Mouse (Mus musculus) heart, adult 2 months (tissue): ENCODE data around the gene Mdfic. TPM values are rescaled to one million over a fixed set of nuclear protein-coding genes. Genes with fewer than 3 reads are reported as not detected.
A peak's percentile ranks its signal among the peaks of the same experiment; 100 is the strongest.
"Not testable (repeated sequence)": the region's sequence is repeated elsewhere in the genome, so short reads cannot be mapped to it uniquely, and the experiment has no call there.

ENCODE experiments used
- DNase-seq, 2 experiments: peaks; one replicate each; pipeline ENCODE4 v3.0.0; 2021
- H3K27ac ChIP-seq: fragments of 200-600 bp; 2 replicates; pipeline ENCODE4 v1.8.1; 2022
- H3K27me3 ChIP-seq: fragments of 200-500 bp; 2 replicates; pipeline ENCODE4 v1.6.1; 2012; ENCODE audit warnings: mild to moderate bottlenecking, low read length, inconsistent platforms, mixed read lengths; ENCODE audit not compliant: control insufficient read depth, insufficient read depth
- H3K36me3 ChIP-seq: fragments of 200-500 bp; 2 replicates; pipeline ENCODE4 v1.6.1; 2012; ENCODE audit warnings: low read length, inconsistent platforms; ENCODE audit not compliant: control insufficient read depth, insufficient read depth
- H3K4me1 ChIP-seq: fragments of 200-500 bp; 2 replicates; pipeline ENCODE4 v1.6.1; 2011; ENCODE audit warnings: low read length; ENCODE audit not compliant: control insufficient read depth, insufficient read depth
- H3K4me3 ChIP-seq: fragments of 200-600 bp; 2 replicates; pipeline ENCODE4 v1.8.1; 2022
- H3K79me2 ChIP-seq: fragments of 200-500 bp; replicated peaks from 2 replicates; pipeline ENCODE4 v1.6.1; 2012; ENCODE audit warnings: mild to moderate bottlenecking, inconsistent platforms, low read length, moderate library complexity, mixed read lengths; ENCODE audit not compliant: control insufficient read depth, insufficient read depth
- H3K9ac ChIP-seq: fragments of 200-500 bp; 2 replicates; pipeline ENCODE4 v1.6.1; 2012; ENCODE audit warnings: low read depth, mild to moderate bottlenecking, control low read depth, inconsistent platforms, low read length, mixed read lengths
- CTCF ChIP-seq: fragments of 200-600 bp; IDR thresholded peaks from 2 replicates; pipeline ENCODE4 v1.8.1; 2022; ENCODE audit warnings: antibody characterized with exemption, mild to moderate bottlenecking, moderate library complexity
- EP300 ChIP-seq: fragments of 200-500 bp; IDR thresholded peaks from 2 replicates; pipeline ENCODE4 v1.6.1; 2011; ENCODE audit warnings: low read depth, low read length, control low read depth; ENCODE audit not compliant: insufficient read depth
- POLR2A ChIP-seq: fragments of 200-500 bp; IDR thresholded peaks from 2 replicates; pipeline ENCODE4 v1.6.1; 2011; ENCODE audit warnings: mild to moderate bottlenecking, low read depth, low read length, control low read depth; ENCODE audit not compliant: insufficient read depth
- WGBS: fragments of 180-500 bp; shearing (Covaris S2); methylation state at CpG from one replicate; pipeline ENCODE4 v1.1.7; 2018; 5-methylcytosine and 5-hydroxymethylcytosine counted together
- intact Hi-C: fragments of 180-260 bp; cut with DNase I; formaldehyde crosslinking; loops from one replicate; pipeline ENCODE4 v1.15.1; 2025
- polyA plus RNA-seq: library from polyadenylated mRNA; depleted of rRNA; stranded (reverse); fragments of >200 nt; gene quantifications from 2 replicates; pipeline ENCODE4 v1.2.3, GENCODE M21; 2012
- total RNA-seq, 2 experiments: library from RNA; stranded (reverse); gene quantifications; 2 replicates each; pipeline ENCODE4 v1.2.3; 2021

The Mdfic gene
- total and polyA plus RNA-seq, 3 experiments, result 5.3 to 15.3 (median 14.5) TPM

- intact Hi-C loops, result loop anchor here (5.0 kb wide), 1 partner anchor 43 kb away; no protein-coding TSS in a partner anchor
- no peak overlapping the region for H3K4me3 ChIP-seq
These were observed 5.2 kb upstream of the Mdfic start for GRCm38 (mm10) chr6:15714996-15715844.

GRCm38 (mm10) chr6:15719919-15720318, 542 bp upstream of the Mdfic start:
- no peak overlapping the region for H3K9ac ChIP-seq
- H3K36me3 ChIP-seq, result peaks cover 14% of the 10 kb centered on the region
- no peak overlapping the region for H3K27ac ChIP-seq
- peaks cover 2% of the 10 kb centered on the region; the same call in 1 of the 2 replicates for H3K79me2 ChIP-seq
- H3K4me1 ChIP-seq, result peaks cover 9% of the 10 kb centered on the region
- no peak for DNase-seq
- TF ChIP-seq POLR2A, result no peak
- H3K4me3 ChIP-seq, result no peak overlapping the region
- intact Hi-C loops, result loop anchor here (2.0 to 5.0 kb wide), 3 partner anchors 27 to 71 kb away; no protein-coding TSS in a partner anchor
- 94% methylated on average over 6 of the region's 6 CpGs for WGBS
- H3K27me3 ChIP-seq, result no peaks in the 10 kb centered on the region

More at GRCm38 (mm10) chr6:15714996-15715844, 5.2 kb upstream of the Mdfic start:
- Histone ChIP-seq H3K36me3 (no peaks in the 10 kb centered on the region), H3K27me3 (no peaks in the 10 kb centered on the region), H3K27ac (no peak overlapping the region), H3K9ac (no peak overlapping the region), H3K79me2 (no peaks in the 10 kb centered on the region), H3K4me1 (no peaks in the 10 kb centered on the region)
- 65% methylated on average over 2 of the region's 2 CpGs for WGBS
- no peak for TF ChIP-seq EP300
- no peak for TF ChIP-seq POLR2A
- TF ChIP-seq CTCF, result no peak
- DNase-seq, result no peak

GRCm38 (mm10) chr6:15720818-15721715, 606 bp downstream of the Mdfic start:
- peak overlapping the region; percentile 94 for H3K9ac ChIP-seq
- H3K4me1 ChIP-seq, result peaks cover 9% of the 10 kb centered on the region
- intact Hi-C loops, result loop anchor here (2.0 kb wide), 2 partner anchors 26 to 70 kb away; no protein-coding TSS in a partner anchor
- H3K79me2 ChIP-seq, result peaks cover 2% of the 10 kb centered on the region; the same call in 1 of the 2 replicates
- DNase-seq, result peak; percentile 85
- H3K4me3 ChIP-seq, result peak overlapping the region; percentile 91
- no peaks in the 10 kb centered on the region for H3K27me3 ChIP-seq
- peak overlapping the region; percentile 88 for H3K27ac ChIP-seq
- H3K36me3 ChIP-seq, result peaks cover 18% of the 10 kb centered on the region
- under 1% methylated on average over 60 of the region's 60 CpGs for WGBS
- TF ChIP-seq CTCF, result no peak
- TF ChIP-seq EP300, result 0 out of 2 replicates have a peak, but pooled peaks have one; percentile 30
- TF ChIP-seq POLR2A, result peak; percentile 63

GRCm38 (mm10) chr6:15721716-15722031, 1.2 kb downstream of the Mdfic start:
- peak overlapping the region; percentile 94 for H3K9ac ChIP-seq
- peaks cover 10% of the 10 kb centered on the region for H3K4me1 ChIP-seq
- TF ChIP-seq CTCF, result no peak
- TF ChIP-seq EP300, result no peak
- TF ChIP-seq POLR2A, result no peak
- peaks cover 2% of the 10 kb centered on the region; the same call in 1 of the 2 replicates for H3K79me2 ChIP-seq
- peaks cover 23% of the 10 kb centered on the region for H3K36me3 ChIP-seq
- H3K27ac ChIP-seq, result peak overlapping the region; percentile 88
- DNase-seq, result no peak
- H3K27me3 ChIP-seq, result no peaks in the 10 kb centered on the region
- 18% methylated on average over 5 of the region's 5 CpGs for WGBS
- peak overlapping the region; percentile 91 for H3K4me3 ChIP-seq
- intact Hi-C loops, result loop anchor here (2.0 kb wide), 2 partner anchors 25 to 69 kb away; no protein-coding TSS in a partner anchor

- H3K79me2 ChIP-seq, DNase-seq, H3K27ac ChIP-seq, H3K9ac ChIP-seq, H3K27me3 ChIP-seq, intact Hi-C loops, H3K4me3 ChIP-seq: not testable (repeated sequence)
- WGBS, result 81% methylated on average over 8 of the region's 8 CpGs
- Histone ChIP-seq H3K4me1 (peaks cover 11% of the 10 kb centered on the region), H3K36me3 (peaks cover 31% of the 10 kb centered on the region)
These were observed 2.2 kb downstream of the Mdfic start for GRCm38 (mm10) chr6:15722631-15723030.
